Mouse (Mus musculus) stomach, embryonic 16.5 days (tissue): ENCODE results near the gene Gm39566. TPM values are rescaled to one million over a fixed set of nuclear protein-coding genes. Genes with fewer than 3 reads are reported as not detected.

ENCODE experiments used
- ATAC-seq: fragments of 200-750 bp; cut with Nextera tagmentation; 2 replicates; pipeline ENCODE4 v1.8.0; 2017; ENCODE audit warnings: moderate number of reproducible peaks, moderate TSS enrichment; ENCODE audit not compliant: insufficient read depth, low FRiP score
- H3K27ac ChIP-seq: fragments of 300-500 bp; sonication (generic); 2 replicates; pipeline ENCODE4 v1.5.1; 2014; ENCODE audit warnings: low read length
- H3K27me3 ChIP-seq: fragments of 300-500 bp; sonication (generic); 2 replicates; pipeline ENCODE4 v1.6.1; 2014; ENCODE audit warnings: low read length, control low read depth, mixed read lengths; ENCODE audit not compliant: control insufficient read depth, insufficient read depth
- H3K36me3 ChIP-seq: fragments of 300-500 bp; sonication (generic); 2 replicates; pipeline ENCODE4 v1.6.1; 2014; ENCODE audit warnings: low read length; ENCODE audit not compliant: control insufficient read depth, insufficient read depth
- H3K4me1 ChIP-seq: fragments of 300-500 bp; sonication (generic); 2 replicates; pipeline ENCODE4 v1.6.1; 2014; ENCODE audit warnings: low read length, control low read depth, mixed read lengths; ENCODE audit not compliant: control insufficient read depth, insufficient read depth
- H3K4me2 ChIP-seq: fragments of 300-500 bp; sonication (generic); 2 replicates; pipeline ENCODE4 v1.6.1; 2014; ENCODE audit warnings: low read depth, low read length, mixed read lengths
- H3K4me3 ChIP-seq: fragments of 300-500 bp; sonication (generic); replicated peaks from 2 replicates; pipeline ENCODE4 v1.5.1; 2014; ENCODE audit warnings: mild to moderate bottlenecking, low read length
- H3K9ac ChIP-seq: fragments of 300-500 bp; sonication (generic); 2 replicates; pipeline ENCODE4 v1.6.1; 2014; ENCODE audit warnings: low read length
- H3K9me3 ChIP-seq: fragments of 300-500 bp; sonication (generic); replicated peaks from 2 replicates; pipeline ENCODE4 v1.6.1; 2016; ENCODE audit warnings: low read length, control low read depth; ENCODE audit not compliant: control insufficient read depth
- WGBS: fragments of 180-500 bp; shearing (Covaris S2); extraction: QIAGEN DNeasy Blood & Tissue Kit; methylation state at CpG from one replicate; pipeline ENCODE4 v1.1.7; 2014; 5-methylcytosine and 5-hydroxymethylcytosine counted together
- polyA plus RNA-seq: library from polyadenylated mRNA; unstranded; fragments of >200 nt; fragmentation: Nextera tagmentation; extraction: Ambion mirVana; gene quantifications from 2 replicates; pipeline ENCODE4 v1.2.1, GENCODE M21; 2015

Gm39566 gene
- polyA plus RNA-seq, 1 experiment from 2014 or later, result 0.03 TPM

DNA sequence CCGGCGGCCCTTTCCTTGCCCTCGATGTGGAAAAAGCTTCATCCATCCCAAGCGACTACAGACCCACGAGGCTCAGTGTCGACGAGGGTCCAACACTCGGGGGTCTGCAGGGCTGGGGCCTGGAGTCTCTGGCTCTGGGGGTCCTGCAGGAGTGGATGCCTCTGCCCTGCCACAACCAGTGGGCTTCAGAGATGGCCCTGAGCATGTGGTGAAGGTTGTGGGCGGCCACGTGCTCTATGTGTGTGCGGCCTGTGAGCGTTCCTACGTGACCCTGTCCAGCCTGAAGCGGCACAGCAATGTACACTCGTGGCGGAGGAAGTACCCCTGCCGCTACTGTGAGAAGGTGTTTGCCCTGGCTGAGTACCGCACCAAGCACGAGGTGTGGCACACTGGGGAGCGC, 38.6 kb downstream of the Gm39566 start:
- Histone ChIP-seq H3K36me3 (no peaks in the 10 kb centered on the region), H3K27ac (no peak overlapping the region), H3K4me1 (no peaks in the 10 kb centered on the region), H3K27me3 (no peaks in the 10 kb centered on the region), H3K9me3 (no peaks in the 10 kb centered on the region), H3K4me3 (no peak overlapping the region), H3K9ac (no peak overlapping the region), H3K4me2 (no peak overlapping the region)
- no peak for ATAC-seq
- 81% methylated on average over 20 of the region's 20 CpGs for WGBS

DNA sequence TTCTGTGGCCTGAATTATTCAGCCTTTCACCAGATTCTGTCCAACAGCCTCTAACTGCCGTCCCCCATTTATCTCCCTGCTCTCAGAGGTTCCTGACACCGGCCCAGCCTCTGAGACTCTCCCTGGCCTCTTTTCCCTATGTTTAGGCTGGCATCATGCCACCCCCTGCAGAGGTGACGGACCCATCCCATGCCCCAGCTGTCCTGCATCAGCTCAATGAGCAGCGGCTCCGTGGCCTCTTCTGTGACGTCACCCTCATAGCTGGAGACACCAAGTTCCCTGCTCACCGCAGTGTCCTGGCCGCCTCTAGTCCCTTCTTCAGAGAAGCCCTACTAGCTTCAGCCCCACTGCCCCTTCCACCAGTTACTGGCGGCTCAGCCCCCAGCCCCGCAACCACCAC, 39.4 kb downstream of the Gm39566 start:
- no peak for ATAC-seq
- H3K27me3 ChIP-seq, result no peaks in the 10 kb centered on the region
- 61% methylated on average over 10 of the region's 10 CpGs for WGBS
- no peak overlapping the region for H3K9ac ChIP-seq
- H3K27ac ChIP-seq, result no peak overlapping the region
- H3K36me3 ChIP-seq, result no peaks in the 10 kb centered on the region
- H3K4me1 ChIP-seq, result no peaks in the 10 kb centered on the region
- H3K4me3 ChIP-seq, result no peak overlapping the region
- no peak overlapping the region for H3K4me2 ChIP-seq
- no peaks in the 10 kb centered on the region for H3K9me3 ChIP-seq

DNA sequence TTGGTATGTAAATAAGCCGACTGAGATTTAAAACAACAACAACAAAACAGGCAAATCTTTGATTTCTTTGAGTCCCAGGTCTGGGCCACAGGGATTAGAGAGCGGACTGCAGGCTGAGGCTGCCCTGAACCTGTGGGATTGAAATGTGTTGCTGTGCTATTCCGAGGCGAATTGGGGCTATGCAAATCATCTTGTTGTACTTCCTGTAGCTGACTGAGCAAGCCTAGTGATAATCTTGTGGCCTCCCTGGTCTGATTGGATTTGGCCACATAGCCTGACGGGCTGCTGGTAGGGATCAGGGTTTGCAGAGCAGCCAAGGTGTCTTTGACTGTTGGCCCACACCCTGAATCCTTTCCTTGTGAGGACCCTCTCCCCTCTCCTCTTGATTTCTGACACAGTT, 40.1 kb downstream of the Gm39566 start:
- H3K9ac ChIP-seq, result no peak overlapping the region
- H3K27me3 ChIP-seq, result no peaks in the 10 kb centered on the region
- H3K9me3 ChIP-seq, result no peaks in the 10 kb centered on the region
- no peak overlapping the region for H3K27ac ChIP-seq
- no peak overlapping the region for H3K4me3 ChIP-seq
- WGBS, result 72% methylated on average over 5 of the region's 5 CpGs
- no peak overlapping the region for H3K4me2 ChIP-seq
- ATAC-seq, result no peak
- H3K36me3 ChIP-seq, result no peaks in the 10 kb centered on the region
- H3K4me1 ChIP-seq, result no peaks in the 10 kb centered on the region

DNA sequence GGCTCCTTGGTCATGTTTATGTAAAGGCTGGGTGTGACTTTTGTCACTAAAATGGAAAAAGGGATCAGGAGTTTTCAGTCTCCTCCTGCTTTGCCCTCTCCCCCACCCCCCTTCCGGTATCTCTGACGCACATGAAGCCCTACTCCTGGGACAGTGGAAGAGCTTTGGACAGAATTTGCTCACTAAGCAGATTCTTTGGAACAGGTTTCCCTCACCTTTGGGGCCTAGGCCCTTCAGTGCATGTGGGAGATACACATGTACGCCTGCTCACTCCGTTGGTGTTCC, 47.5 kb downstream of the Gm39566 start:
- H3K4me2 ChIP-seq, result peak overlapping the region; percentile 78
- ATAC-seq, result no peak
- H3K27me3 ChIP-seq, result no peaks in the 10 kb centered on the region
- H3K4me1 ChIP-seq, result peaks cover 23% of the 10 kb centered on the region
- no peaks in the 10 kb centered on the region for H3K36me3 ChIP-seq
- H3K4me3 ChIP-seq, result 0 out of 2 replicates have a peak overlapping the region, but pooled peaks have one; percentile 76
- 40% methylated on average over 4 of the region's 4 CpGs for WGBS
- H3K27ac ChIP-seq, result peak overlapping the region; percentile 89
- no peaks in the 10 kb centered on the region for H3K9me3 ChIP-seq
- peak overlapping the region; percentile 97; the same call in 1 of the 2 replicates for H3K9ac ChIP-seq

DNA sequence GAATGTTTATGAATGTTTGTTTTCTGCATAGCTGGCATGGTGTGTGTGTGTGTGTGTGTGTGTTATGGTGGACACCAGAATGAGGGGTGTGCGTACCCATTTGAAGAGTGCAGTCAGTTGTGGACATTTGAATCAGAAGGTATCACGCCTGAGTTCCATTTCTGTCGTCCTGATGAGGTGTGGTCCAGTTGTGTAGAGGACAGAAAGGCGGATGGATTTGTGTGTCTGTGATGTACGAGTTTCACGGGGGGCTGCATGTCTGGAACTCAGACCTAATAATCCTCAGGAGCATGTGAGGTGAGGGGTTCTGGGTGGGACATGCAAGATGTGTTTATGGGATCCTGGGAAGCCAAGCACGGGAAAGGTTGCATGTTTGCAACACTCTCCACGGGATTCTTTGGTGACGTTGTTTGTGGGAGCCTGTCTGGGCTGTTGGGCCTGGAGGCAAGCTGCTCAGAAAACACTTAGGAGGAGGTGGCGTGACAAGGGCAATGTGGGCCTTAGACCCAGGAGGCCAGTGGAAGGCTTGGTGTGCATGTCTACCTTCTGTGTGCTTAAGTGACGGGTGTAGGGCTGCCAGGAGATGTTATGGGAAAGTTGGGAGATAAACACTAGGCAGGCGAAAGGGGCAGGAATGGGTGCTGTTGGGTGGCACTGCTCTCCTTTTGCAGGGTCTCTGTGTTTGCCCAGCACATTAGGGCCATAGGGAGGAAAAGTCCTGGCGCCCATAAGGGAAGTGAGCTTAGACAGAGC, 48.0 kb downstream of the Gm39566 start:
- H3K9me3 ChIP-seq, result no peaks in the 10 kb centered on the region
- ATAC-seq, result no peak
- WGBS, result 52% methylated on average over 13 of the region's 13 CpGs
- peaks cover 23% of the 10 kb centered on the region for H3K4me1 ChIP-seq
- H3K4me2 ChIP-seq, result peak overlapping the region; percentile 78
- peak overlapping the region; percentile 76 for H3K4me3 ChIP-seq
- no peaks in the 10 kb centered on the region for H3K36me3 ChIP-seq
- H3K27ac ChIP-seq, result peak overlapping the region; percentile 89
- peak overlapping the region; percentile 97 for H3K9ac ChIP-seq
- no peaks in the 10 kb centered on the region for H3K27me3 ChIP-seq

DNA sequence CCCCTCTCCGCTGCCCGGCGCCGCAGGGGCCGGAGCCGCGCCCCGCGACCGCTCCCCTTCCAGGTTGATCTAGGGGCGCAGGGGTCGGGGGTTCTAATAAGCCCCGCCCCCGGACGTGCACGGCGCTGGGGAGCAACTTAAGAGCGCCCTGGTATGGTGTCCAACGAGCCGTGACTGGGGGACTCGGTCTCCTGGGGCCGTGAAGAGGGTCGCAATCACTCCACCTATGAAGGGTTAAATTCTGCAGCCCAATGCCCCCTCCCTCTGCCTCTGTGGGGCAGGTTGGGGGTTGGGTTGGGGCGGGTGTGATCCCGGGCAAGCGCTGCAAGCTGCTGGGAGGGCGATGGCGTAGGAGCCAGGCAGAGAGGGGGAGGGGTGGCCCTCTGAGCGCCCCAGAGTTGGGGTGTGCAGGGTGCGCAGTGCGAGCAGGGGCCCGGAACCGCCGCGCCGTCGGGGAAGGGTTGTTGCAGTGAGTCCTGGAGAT, 48.9 kb downstream of the Gm39566 start:
- no peaks in the 10 kb centered on the region for H3K36me3 ChIP-seq
- peak overlapping the region; percentile 89 for H3K27ac ChIP-seq
- no peaks in the 10 kb centered on the region for H3K9me3 ChIP-seq
- H3K4me3 ChIP-seq, result peak overlapping the region; percentile 76
- peak overlapping the region; percentile 97 for H3K9ac ChIP-seq
- WGBS, result under 1% methylated on average over 36 of the region's 37 CpGs
- peak; percentile 84 for ATAC-seq
- peaks cover 23% of the 10 kb centered on the region for H3K4me1 ChIP-seq
- peak overlapping the region; percentile 78 for H3K4me2 ChIP-seq
- H3K27me3 ChIP-seq, result no peaks in the 10 kb centered on the region

DNA sequence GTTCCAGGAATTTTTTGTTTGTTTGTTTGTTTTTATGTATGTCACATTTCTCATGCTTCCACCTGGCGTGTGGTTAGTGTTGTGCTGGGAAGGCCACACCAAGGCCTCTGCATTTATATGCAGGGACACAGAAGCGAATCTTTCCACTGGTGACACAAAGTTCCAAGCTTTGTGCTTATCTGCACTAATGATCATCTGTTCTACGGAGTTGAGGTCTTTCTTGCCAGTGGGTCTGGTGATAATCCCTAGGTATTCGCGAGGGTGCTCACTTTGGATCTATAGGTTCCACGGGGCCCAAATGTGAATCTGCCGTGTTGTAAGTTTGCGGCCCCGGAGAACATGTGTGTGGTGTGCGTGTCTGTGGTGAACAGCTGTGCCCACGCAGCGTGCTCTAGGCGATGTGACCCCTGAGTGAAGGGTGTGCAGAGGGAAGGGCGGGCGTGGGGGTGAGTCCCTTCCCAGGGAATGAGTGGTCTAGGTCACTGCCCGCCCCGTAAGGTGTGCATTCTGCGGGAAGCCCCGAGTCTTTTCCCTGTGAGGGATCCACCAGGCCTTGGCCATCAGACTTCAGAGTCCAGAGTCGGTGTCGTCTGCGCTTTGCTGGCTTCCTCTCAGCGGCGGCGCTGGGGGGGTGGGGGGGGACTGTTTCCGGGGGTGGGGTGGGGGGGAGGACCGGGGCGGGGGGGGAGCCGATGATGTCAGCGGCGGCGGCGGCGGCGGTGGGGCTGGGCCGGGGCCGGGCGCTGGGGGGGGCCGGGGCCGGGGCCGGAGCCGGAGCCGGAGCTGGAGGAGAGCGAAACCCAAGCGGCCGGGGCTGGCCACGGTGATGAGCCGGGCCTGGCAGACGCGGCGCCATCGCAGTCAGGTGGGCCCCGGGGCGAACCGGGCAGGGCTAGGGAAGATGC, 49.6 kb downstream of the Gm39566 start, which contains the start of gene Zbtb4:
Gene Zbtb4, plus strand, starts transcription at position 692 of the 905 bp plus-strand sequence.
- Histone ChIP-seq H3K4me2 (peak within 1 kb of the TSS; percentile 78), H3K9me3 (no peaks in the 10 kb centered on the region), H3K27ac (peak within 1 kb of the TSS; percentile 89), H3K36me3 (no peaks in the 10 kb centered on the region), H3K27me3 (no peaks in the 10 kb centered on the region), H3K9ac (peak within 1 kb of the TSS; percentile 97), H3K4me1 (peaks cover 25% of the 10 kb centered on the region), H3K4me3 (peak within 1 kb of the TSS; percentile 76)
- peak; percentile 65 for ATAC-seq
- 12% methylated on average over 50 of the region's 55 CpGs for WGBS

DNA sequence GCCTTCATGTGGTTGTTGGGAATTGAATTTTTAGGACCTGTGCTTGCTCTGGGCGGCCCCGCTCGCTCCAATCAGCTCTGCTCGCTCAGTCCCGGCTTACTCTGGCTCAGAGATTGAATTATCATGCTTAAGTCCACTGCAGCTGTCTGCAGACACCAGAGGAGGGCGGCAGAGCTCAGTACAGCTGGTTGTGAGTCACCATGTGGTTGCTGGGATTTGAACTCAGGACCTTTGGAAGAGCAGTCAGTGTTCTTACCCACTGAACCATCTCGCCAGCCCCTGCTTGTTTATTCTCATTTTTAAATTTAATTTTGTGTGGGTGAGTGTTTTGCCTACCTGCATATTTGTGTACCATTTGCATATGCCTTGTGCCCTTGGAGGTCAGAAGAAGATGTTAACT, 51.5 kb downstream of the Gm39566 start:
- WGBS, result 71% methylated on average over 7 of the region's 7 CpGs
- ATAC-seq, result no peak

DNA sequence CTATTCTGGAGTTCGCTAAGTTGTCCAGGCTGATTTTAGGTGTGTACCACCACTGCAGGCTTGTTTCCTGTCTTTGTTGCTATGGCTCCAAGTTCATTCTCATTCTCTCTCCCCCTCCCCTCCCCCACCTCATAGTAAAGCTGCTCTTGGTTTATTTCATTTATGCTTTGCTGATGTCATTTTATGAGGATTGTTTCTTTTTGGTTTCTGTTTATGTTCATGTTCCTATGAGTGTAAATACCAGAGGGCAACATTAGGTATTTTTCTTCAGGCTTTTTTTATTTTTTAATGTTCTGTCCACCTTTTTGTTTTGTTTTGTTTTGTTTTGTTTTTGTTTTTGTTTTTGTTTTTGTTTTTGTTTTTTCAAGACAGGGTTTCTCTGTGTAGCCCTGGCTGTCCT, 53.2 kb downstream of the Gm39566 start, which contains the start of gene Slc35g3:
Gene Slc35g3, minus strand, starts transcription at position 101 of the 400 bp plus-strand sequence.
- no peaks in the 10 kb centered on the region for H3K9me3 ChIP-seq
- 67% methylated on average over 1 of the region's 1 CpGs for WGBS
- no peak within 1 kb of the TSS for H3K4me3 ChIP-seq
- H3K36me3 ChIP-seq, result no peaks in the 10 kb centered on the region
- ATAC-seq, result no peak
- H3K4me1 ChIP-seq, result peaks cover 28% of the 10 kb centered on the region
- no peak within 1 kb of the TSS for H3K4me2 ChIP-seq
- no peak within 1 kb of the TSS; the same call in 1 of the 2 replicates for H3K27ac ChIP-seq
- no peaks in the 10 kb centered on the region for H3K27me3 ChIP-seq
- peak within 1 kb of the TSS; percentile 21; the same call in 1 of the 2 replicates for H3K9ac ChIP-seq

More for the DNA sequence above, 51.5 kb downstream of the Gm39566 start:
- H3K9ac ChIP-seq, result no peak overlapping the region
- no peaks in the 10 kb centered on the region for H3K9me3 ChIP-seq
- no peaks in the 10 kb centered on the region for H3K27me3 ChIP-seq
- no peak overlapping the region for H3K27ac ChIP-seq
- no peak overlapping the region for H3K4me2 ChIP-seq
- H3K4me1 ChIP-seq, result peaks cover 35% of the 10 kb centered on the region
- no peaks in the 10 kb centered on the region for H3K36me3 ChIP-seq
- H3K4me3 ChIP-seq, result no peak overlapping the region
